Mouse (Mus musculus) megakaryocyte-erythroid progenitor cell, adult 5 weeks (primary cell): ENCODE data around the gene Cipc. TPM values are rescaled to one million over a fixed set of nuclear protein-coding genes. Genes with fewer than 3 reads are reported as not detected.

Experiments
- polyA plus RNA-seq: library from polyadenylated mRNA; stranded (reverse); fragments of >175 nt; gene quantifications from 2 replicates; pipeline ENCODE4 v1.2.3, GENCODE M21; 2012

Gene Cipc
- polyA plus RNA-seq = 12.5 and 15.2 TPM in 2 replicates

DNA sequence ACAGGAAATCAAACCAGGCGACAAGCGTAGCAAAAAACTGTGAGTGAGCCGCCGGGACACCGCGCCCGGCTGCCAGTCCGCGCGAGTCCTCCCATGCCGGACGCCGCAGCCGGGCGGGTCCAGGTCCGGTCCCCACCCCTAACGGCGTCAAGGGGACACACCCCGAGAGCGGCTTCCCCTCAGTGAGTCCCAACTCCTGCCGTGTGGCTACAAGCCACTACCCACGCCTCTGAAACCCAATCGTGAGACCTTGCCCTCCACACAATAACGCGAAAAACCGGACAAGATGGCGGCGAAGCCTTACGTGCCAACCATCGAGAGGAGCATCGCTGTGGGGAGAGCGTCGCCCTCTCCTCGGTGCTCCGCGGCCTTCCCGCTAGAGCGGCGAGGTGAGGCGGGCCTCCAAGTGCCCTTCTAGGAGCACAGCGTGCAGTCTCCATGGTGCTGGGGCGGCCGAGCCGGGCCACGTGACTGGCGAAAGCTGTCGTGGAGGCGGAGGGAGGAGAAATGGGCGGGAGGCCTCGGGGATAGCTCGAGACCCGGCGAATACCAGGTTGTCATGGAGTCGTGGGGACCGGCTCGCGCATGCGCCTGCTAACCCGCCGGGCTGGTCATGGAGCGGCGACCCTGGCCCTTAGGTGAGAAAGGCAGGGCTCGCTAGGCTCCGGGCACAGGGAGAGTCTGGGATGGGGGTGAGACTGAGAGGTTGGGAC, at the start of gene Cipc:
Gene Cipc (plus strand): TSS at position 182 of the 713 bp plus-strand sequence.

DNA sequence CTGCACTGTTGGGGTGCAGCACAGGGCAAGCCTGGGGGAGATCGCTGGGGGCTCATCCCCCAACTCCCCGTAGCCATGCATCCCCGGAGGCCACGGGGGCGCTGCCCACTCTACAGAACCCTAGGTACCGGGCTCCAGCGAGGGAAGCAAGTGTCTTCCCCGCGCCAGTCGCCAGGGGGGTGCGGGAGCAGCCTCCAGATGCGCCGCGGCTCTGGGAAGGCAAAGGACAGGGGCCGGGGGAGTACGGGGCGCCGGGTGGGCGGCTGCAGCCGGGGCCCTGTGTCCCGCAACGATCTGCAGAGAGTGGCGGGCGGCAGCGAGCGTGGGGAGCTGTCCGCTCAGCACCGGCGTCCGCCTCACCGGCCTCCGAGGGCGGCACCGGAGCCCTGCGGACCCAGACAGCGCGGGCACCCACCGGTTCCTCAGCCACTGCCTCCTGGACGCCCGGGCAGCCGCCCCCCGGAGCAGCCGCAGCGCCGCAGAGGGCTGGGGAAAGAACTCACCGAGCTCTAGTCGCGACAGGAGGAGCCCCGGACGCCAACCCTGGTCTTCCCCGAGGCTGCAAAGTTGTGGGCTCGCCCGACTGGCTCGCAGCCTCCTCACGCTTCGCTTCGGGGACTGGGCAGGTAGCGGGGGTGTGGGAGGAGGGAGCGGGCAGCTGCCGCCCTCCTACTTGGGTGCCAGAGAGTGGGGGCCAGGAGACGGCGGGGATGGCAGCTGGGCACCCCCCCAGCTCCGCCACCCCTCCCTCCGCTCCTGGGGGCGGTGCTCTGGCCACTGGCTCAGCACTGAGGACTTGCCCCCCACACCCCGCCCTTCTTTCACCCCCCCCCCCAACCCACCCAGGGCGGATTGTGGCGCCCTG, 43.3 kb downstream of the Cipc start, which contains the start of gene Zdhhc22:
Gene Zdhhc22 (minus strand): TSS at position 541 of the 865 bp plus-strand sequence.

Other genes starting within 250 kb of the Cipc start
- 1.2 and 1.6 TPM in 2 replicates for gene Angel1, start 220.6 kb upstream of the Cipc start, polyA plus RNA-seq
- 0.03 TPM in 1 of 2 replicates, not detected in the other for gene Lrrc74a, start 212.7 kb upstream of the Cipc start, polyA plus RNA-seq
- 26.9 and 32.2 TPM in 2 replicates for gene Irf2bpl, start 62.2 kb upstream of the Cipc start, polyA plus RNA-seq
- not detected in 2 replicates for gene Zdhhc22, start 43.4 kb downstream of the Cipc start, polyA plus RNA-seq
- gene Tmem63c, start 74.3 kb downstream of the Cipc start, polyA plus RNA-seq = not detected in 2 replicates
- gene Ngb, start 155.5 kb downstream of the Cipc start, polyA plus RNA-seq = 0.06 TPM in 1 of 2 replicates, not detected in the other
- 4.7 and 5.7 TPM in 2 replicates for gene Gstz1, start 200.1 kb downstream of the Cipc start, polyA plus RNA-seq
- 3.8 and 4.3 TPM in 2 replicates for gene Pomt2, start 200.9 kb downstream of the Cipc start, polyA plus RNA-seq